Mouse (Mus musculus) lung, embryonic 16.5 days (tissue): ENCODE data around the gene Sec23b. TPM values are rescaled to one million over a fixed set of nuclear protein-coding genes. Genes with fewer than 3 reads are reported as not detected.

Experiments
- ATAC-seq: fragments of 200-750 bp; cut with Nextera tagmentation; 2 replicates; pipeline ENCODE4 v1.8.0; 2017; ENCODE audit warnings: low read depth, mild to moderate bottlenecking, moderate library complexity
- H3K27ac ChIP-seq: fragments of 300-500 bp; sonication (generic); 2 replicates; pipeline ENCODE4 v1.5.1; 2014; ENCODE audit warnings: mild to moderate bottlenecking, control low read depth, low read length
- H3K27me3 ChIP-seq: fragments of 300-500 bp; sonication (generic); 2 replicates; pipeline ENCODE4 v1.6.1; 2014; ENCODE audit warnings: low read depth, low read length, mixed read lengths; ENCODE audit not compliant: control insufficient read depth, insufficient read depth
- H3K36me3 ChIP-seq: fragments of 300-500 bp; sonication (generic); 2 replicates; pipeline ENCODE4 v1.6.1; 2014; ENCODE audit warnings: low read length; ENCODE audit not compliant: control insufficient read depth, insufficient read depth
- H3K4me1 ChIP-seq: fragments of 300-500 bp; sonication (generic); replicated peaks from 2 replicates; pipeline ENCODE4 v1.6.1; 2014; ENCODE audit warnings: low read length, mixed read lengths; ENCODE audit not compliant: control insufficient read depth, insufficient read depth
- H3K4me2 ChIP-seq: fragments of 300-500 bp; sonication (generic); 2 replicates; pipeline ENCODE4 v1.6.1; 2014; ENCODE audit warnings: low read depth, low read length, control low read depth
- H3K4me3 ChIP-seq: fragments of 300-500 bp; sonication (generic); 2 replicates; pipeline ENCODE4 v1.5.1; 2014; ENCODE audit warnings: mild to moderate bottlenecking, low read length, control low read depth
- H3K9ac ChIP-seq: fragments of 300-500 bp; sonication (generic); 2 replicates; pipeline ENCODE4 v1.6.1; 2014; ENCODE audit warnings: low read length, control low read depth
- H3K9me3 ChIP-seq: fragments of 300-500 bp; sonication (generic); 2 replicates; pipeline ENCODE4 v1.6.1; 2016; ENCODE audit warnings: low read length; ENCODE audit not compliant: control insufficient read depth
- WGBS: fragments of 180-500 bp; shearing (Covaris S2); extraction: QIAGEN DNeasy Blood & Tissue Kit; methylation state at CpG from one replicate; pipeline ENCODE4 v1.1.7; 2014; 5-methylcytosine and 5-hydroxymethylcytosine counted together
- polyA plus RNA-seq: library from polyadenylated mRNA; unstranded; fragments of >200 nt; fragmentation: Nextera tagmentation; extraction: Ambion mirVana; gene quantifications from 2 replicates; pipeline ENCODE4 v1.2.1, GENCODE M21; 2015

Sec23b gene
- 96.7 and 102 TPM in 2 replicates for polyA plus RNA-seq

- Histone ChIP-seq H3K9me3 (no peaks in the 10 kb centered on the region), H3K27ac (peak within 1 kb of the TSS; percentile 97), H3K4me1 (peaks cover 10% of the 10 kb centered on the region), H3K4me3 (peak within 1 kb of the TSS; percentile 90), H3K27me3 (no peaks in the 10 kb centered on the region), H3K36me3 (no peaks in the 10 kb centered on the region), H3K9ac (peak within 1 kb of the TSS; percentile 83), H3K4me2 (peak within 1 kb of the TSS; percentile 64)
- peak; percentile 98 for ATAC-seq
- WGBS: 0% methylated on average over 44 of the region's 44 CpGs
These were observed at the start of gene Sec23b for GRCm38 (mm10) chr2:144555820-144556552. TSS of gene Sec23b (plus strand) at chr2:144556229.

DNA sequence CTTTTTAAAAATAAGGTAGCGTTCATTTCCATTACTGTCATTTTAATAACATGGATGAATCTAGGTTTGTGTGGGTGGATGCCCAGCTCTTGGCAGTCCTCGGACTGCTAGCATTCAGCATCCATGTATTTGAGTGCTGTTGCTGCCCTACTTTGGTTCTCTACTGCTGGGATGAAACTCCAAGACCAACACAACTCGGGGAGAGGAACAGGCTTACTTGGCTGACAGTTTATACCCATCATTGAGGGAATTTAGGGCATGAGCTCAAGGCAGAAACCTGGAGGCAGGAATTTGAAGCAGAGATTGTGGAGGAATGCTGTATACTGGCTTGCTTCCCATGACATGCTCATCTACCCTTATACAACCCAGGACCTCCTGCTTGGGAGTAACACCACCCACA is 41.4 kb upstream of the Sec23b start:
- Histone ChIP-seq H3K27ac (no peak overlapping the region), H3K4me1 (no peaks in the 10 kb centered on the region), H3K27me3 (no peaks in the 10 kb centered on the region), H3K36me3 (no peaks in the 10 kb centered on the region), H3K4me2 (no peak overlapping the region), H3K4me3 (no peak overlapping the region), H3K9ac (no peak overlapping the region), H3K9me3 (no peaks in the 10 kb centered on the region)
- WGBS: 81% methylated on average over 3 of the region's 3 CpGs
- no peak for ATAC-seq

- Histone ChIP-seq H3K4me3 (no peak overlapping the region), H3K9ac (no peak overlapping the region), H3K36me3 (no peaks in the 10 kb centered on the region), H3K9me3 (no peaks in the 10 kb centered on the region), H3K27me3 (no peaks in the 10 kb centered on the region), H3K27ac (no peak overlapping the region), H3K4me2 (no peak overlapping the region), H3K4me1 (no peaks in the 10 kb centered on the region)
- 64% methylated on average over 3 of the region's 3 CpGs for WGBS
- ATAC-seq: no peak
These were observed 36.3 kb upstream of the Sec23b start for GRCm38 (mm10) chr2:144519772-144520171.

GRCm38 (mm10) chr2:144525856-144526255 is 30.2 kb upstream of the Sec23b start:
- 58% methylated on average over 10 of the region's 10 CpGs for WGBS
- no peak overlapping the region for H3K4me3 ChIP-seq
- H3K9ac ChIP-seq: no peak overlapping the region
- no peaks in the 10 kb centered on the region; the same call in 1 of the 2 replicates for H3K27me3 ChIP-seq
- no peaks in the 10 kb centered on the region for H3K36me3 ChIP-seq
- H3K9me3 ChIP-seq: no peaks in the 10 kb centered on the region
- H3K4me1 ChIP-seq: peaks cover 11% of the 10 kb centered on the region
- no peak overlapping the region for H3K27ac ChIP-seq
- ATAC-seq: no peak
- H3K4me2 ChIP-seq: no peak overlapping the region

DNA sequence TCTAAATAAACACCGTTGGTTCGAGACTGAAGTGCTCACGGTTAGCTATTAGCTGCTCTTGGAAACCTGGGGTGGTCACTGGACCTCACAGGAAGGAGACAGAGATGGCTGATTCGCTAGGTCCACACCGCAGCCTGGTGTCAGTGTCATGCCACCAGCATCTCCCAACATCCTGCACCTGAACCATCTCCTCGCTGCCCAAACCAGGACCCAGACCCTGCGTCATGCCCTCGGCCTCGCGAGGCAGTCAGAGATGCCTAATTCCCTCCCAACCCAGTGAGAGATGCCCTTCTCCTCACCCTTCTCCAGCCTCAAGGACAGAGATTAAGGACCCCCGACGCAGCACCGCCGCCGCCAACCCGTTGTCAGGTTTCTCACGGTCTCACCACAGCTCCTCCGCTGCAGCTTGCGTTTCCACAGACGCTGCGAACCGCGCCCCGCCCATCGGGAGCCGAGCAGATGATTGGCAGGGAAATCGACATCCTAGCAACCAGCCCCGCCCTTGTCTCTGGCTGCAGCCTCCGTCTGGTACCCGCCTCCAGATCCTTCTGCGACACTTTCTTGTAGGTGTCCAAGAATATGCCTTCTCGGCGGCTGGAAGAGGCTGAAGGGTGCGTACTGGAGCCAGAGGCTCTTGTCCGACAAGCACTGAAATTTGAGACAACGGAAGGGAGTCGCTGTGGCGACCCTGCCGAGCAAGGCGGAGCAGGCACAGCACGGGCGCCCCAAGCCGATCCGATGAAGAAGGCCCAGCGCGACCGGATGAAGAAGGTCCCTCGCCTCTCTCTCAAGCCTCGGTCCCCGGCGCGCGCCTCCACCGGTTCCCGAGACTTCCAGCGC is 28.8 kb upstream of the Sec23b start, which contains the start of the genes Dzank1 and Polr3f:
Gene Dzank1 (minus strand): TSS at position 434 of the 840 bp plus-strand sequence.
Gene Polr3f (plus strand): TSS at position 738 of the 840 bp plus-strand sequence.
- peak within 1 kb of the TSS; percentile 93 for H3K4me2 ChIP-seq
- peak; percentile 99 for ATAC-seq
- WGBS: under 1% methylated on average over 56 of the region's 56 CpGs

GRCm38 (mm10) chr2:144527821-144528174 is 28.2 kb upstream of the Sec23b start:
- 0% methylated on average over 25 of the region's 25 CpGs for whole genome bisulfite sequencing
- peak overlapping the region; percentile 99 for H3K4me3 ChIP-seq
- peak overlapping the region; percentile 86 for H3K27ac ChIP-seq
- ATAC-seq: peak; percentile 44
- no peaks in the 10 kb centered on the region for H3K9me3 ChIP-seq
- no peaks in the 10 kb centered on the region; the same call in 1 of the 2 replicates for H3K27me3 ChIP-seq
- peaks cover 11% of the 10 kb centered on the region for H3K4me1 ChIP-seq
- H3K4me2 ChIP-seq: peak overlapping the region; percentile 93
- peaks cover 7% of the 10 kb centered on the region for H3K36me3 ChIP-seq
- H3K9ac ChIP-seq: peak overlapping the region; percentile 95

More for the DNA sequence above, 28.8 kb upstream of the Sec23b start, which contains the start of the genes Dzank1 and Polr3f:
- Histone ChIP-seq H3K27me3 (no peaks in the 10 kb centered on the region; the same call in 1 of the 2 replicates), H3K27ac (peak within 1 kb of the TSS; percentile 86), H3K36me3 (peaks cover 4% of the 10 kb centered on the region), H3K9me3 (no peaks in the 10 kb centered on the region), H3K4me1 (peaks cover 11% of the 10 kb centered on the region), H3K9ac (peak within 1 kb of the TSS; percentile 95), H3K4me3 (peak within 1 kb of the TSS; percentile 99)

DNA sequence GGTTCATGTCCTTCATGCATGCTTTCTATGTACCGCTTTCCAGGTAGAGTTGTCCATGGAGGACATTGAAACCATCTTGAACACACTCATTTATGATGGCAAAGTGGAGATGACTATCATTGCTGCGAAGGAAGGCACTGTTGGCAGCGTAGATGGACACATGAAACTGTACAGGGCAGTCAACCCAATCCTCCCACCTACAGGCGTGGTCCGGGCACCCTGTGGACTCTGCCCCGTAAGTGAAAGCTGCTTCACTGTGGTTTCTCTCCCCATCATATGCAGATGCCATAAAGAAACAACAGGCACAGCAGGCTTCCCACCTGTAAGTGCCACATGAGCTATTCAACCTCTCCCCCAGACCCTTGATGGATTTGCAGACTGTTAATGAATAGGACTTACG is 18.9 kb upstream of the Sec23b start:
- no peak for ATAC-seq
- Histone ChIP-seq H3K27me3 (no peaks in the 10 kb centered on the region), H3K9me3 (peaks cover 2% of the 10 kb centered on the region; the same call in 1 of the 2 replicates), H3K27ac (no peak overlapping the region), H3K4me1 (no peaks in the 10 kb centered on the region), H3K4me3 (no peak overlapping the region), H3K9ac (no peak overlapping the region), H3K36me3 (peaks cover 64% of the 10 kb centered on the region), H3K4me2 (no peak overlapping the region)
- WGBS: 94% methylated on average over 7 of the region's 7 CpGs

DNA sequence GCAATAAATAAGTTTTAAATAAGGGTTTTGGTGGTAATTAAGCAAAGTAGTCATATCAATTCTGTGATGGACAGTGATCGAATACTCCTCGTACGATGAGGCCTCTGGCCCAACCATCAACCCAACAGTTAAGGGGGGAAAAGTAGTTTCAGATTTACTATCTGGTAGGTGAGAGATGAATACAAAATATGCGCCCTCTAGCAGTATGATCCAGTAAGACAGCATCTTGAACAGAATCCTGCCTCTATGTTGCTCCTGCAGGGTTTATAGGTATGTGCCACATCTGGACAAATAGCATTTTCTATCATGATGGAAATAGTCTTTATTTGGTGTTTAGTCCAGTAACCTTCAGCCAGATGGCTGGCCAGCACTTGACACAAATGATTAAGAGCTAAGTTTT is 14.8 kb upstream of the Sec23b start:
- Histone ChIP-seq H3K4me1 (no peaks in the 10 kb centered on the region), H3K9ac (no peak overlapping the region), H3K4me3 (no peak overlapping the region), H3K27ac (no peak overlapping the region), H3K27me3 (no peaks in the 10 kb centered on the region), H3K4me2 (no peak overlapping the region), H3K9me3 (no peaks in the 10 kb centered on the region), H3K36me3 (peaks cover 44% of the 10 kb centered on the region)
- no peak for ATAC-seq
- WGBS: 84% methylated on average over 4 of the region's 4 CpGs

DNA sequence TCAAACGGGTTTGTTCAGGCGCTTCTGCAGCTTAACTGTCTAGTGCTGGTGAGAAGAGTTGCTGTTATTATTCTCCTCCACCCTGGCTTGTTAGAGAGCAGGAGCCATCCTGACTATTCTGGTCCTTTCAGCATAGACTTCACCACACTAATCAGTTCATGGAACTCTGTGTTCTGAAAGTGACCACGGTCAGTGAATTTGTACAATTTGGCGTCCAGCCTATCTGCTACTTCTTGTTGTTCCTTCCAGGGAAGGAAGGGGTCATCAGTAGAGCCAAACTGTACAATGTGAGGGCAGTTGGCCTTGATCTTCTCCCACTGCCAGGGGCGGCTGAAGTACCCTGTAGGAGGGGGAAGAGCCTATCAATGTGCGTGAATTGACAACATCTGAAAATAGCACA is 12.4 kb upstream of the Sec23b start:
- no peak overlapping the region for H3K4me3 ChIP-seq
- no peak for ATAC-seq
- no peaks in the 10 kb centered on the region for H3K27me3 ChIP-seq
- no peaks in the 10 kb centered on the region for H3K9me3 ChIP-seq
- H3K4me2 ChIP-seq: no peak overlapping the region
- WGBS: 85% methylated on average over 6 of the region's 6 CpGs
- H3K36me3 ChIP-seq: peaks cover 31% of the 10 kb centered on the region
- no peaks in the 10 kb centered on the region for H3K4me1 ChIP-seq
- no peak overlapping the region for H3K9ac ChIP-seq
- H3K27ac ChIP-seq: no peak overlapping the region
